Mouse (Mus musculus): Measurements from ENCODE around the gene Nras.

GRCm38 (mm10) chr3:103076476-103076875, 18.4 kb downstream of the Nras start:
- TF ChIP-seq CTCF (IDR thresholded peaks at IDR 0.05; ENCODE audit: borderline replicate concordance, insufficient read depth, low read depth, low read length) (no peak), POLR2A (IDR thresholded peaks at IDR 0.05; ENCODE audit: borderline replicate concordance, insufficient read depth, low read length) (no peak)
